Mouse (Mus musculus): Measurements from ENCODE around the gene Tmem107. TPM values are rescaled to one million over a fixed set of nuclear protein-coding genes. Genes with fewer than 3 reads are reported as not detected.

Tmem107 gene
- 60.8 and 64.3 TPM in 2 replicates for polyA plus RNA-seq (2015; fragmentation: Nextera tagmentation; extraction: Ambion mirVana)

DNA sequence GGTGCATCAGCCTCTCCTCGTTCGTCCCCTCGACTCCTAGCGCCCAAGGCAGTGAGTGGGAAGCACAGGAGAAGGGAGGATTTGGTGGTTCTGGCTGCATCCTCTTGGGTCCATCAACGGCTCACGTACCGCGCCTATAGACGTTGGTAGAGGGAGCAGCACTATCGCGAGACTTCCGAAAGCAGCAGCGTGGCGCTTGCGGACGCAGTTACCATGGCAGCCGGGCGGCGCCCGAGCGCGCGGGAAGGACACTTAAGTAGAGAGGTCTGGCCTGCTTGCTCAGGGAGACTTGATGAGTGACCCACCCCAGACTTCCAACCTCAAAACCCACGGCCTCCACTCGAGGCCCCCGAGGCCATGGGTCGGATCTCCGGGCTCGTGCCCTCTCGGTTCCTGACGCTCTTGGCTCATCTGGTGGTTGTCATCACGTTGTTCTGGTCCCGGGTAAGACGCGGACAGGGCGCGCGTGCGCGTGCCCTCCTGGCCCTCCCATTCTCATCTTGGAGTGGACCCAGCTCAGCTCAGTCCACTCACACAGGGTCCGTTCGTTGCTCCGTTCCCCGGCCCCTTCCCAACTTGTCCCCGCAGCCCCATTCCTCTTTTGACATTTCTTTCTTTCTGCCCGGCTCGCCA is at the start of gene Tmem107:
Tmem107 (plus strand) TSS at position 217 of the 633 bp plus-strand sequence.
- peak; percentile 88 for ATAC-seq (replicated peaks; ENCODE audit: low FRiP score)
- peaks cover 51% of the 10 kb centered on the region for H3K4me1 ChIP-seq
- peak within 1 kb of the TSS; percentile 60 for H3K4me3 ChIP-seq (replicated peaks)
- peak within 1 kb of the TSS; percentile 96 for H3K27ac ChIP-seq
- no peaks in the 10 kb centered on the region for H3K36me3 ChIP-seq
- no peaks in the 10 kb centered on the region for H3K27me3 ChIP-seq
- no peaks in the 10 kb centered on the region for H3K9me3 ChIP-seq (replicated peaks)
- H3K4me2 ChIP-seq = peak within 1 kb of the TSS; percentile 82
- under 1% methylated on average over 47 of the region's 47 CpGs for WGBS
- peak within 1 kb of the TSS; percentile 67 for H3K9ac ChIP-seq

GRCm38 (mm10) chr11:69026562-69026961 is 44.0 kb upstream of the Tmem107 start:
- H3K36me3 ChIP-seq = peaks cover 100% of the 10 kb centered on the region
- no peak overlapping the region for H3K4me3 ChIP-seq (replicated peaks)
- H3K27me3 ChIP-seq = no peaks in the 10 kb centered on the region
- 91% methylated on average over 3 of the region's 3 CpGs for WGBS
- H3K9ac ChIP-seq = no peak overlapping the region
- ATAC-seq (replicated peaks; ENCODE audit: low FRiP score) = no peak
- H3K4me2 ChIP-seq = no peak overlapping the region
- H3K27ac ChIP-seq = no peak overlapping the region
- no peaks in the 10 kb centered on the region for H3K4me1 ChIP-seq
- H3K9me3 ChIP-seq (replicated peaks) = no peaks in the 10 kb centered on the region

GRCm38 (mm10) chr11:69028805-69029204 is 41.8 kb upstream of the Tmem107 start:
- 71% methylated on average over 2 of the region's 2 CpGs for WGBS
- Histone ChIP-seq H3K4me2 (no peak overlapping the region), H3K36me3 (peaks cover 100% of the 10 kb centered on the region), H3K4me3 (replicated peaks) (no peak overlapping the region), H3K27me3 (no peaks in the 10 kb centered on the region), H3K9ac (no peak overlapping the region), H3K4me1 (no peaks in the 10 kb centered on the region), H3K9me3 (replicated peaks) (no peaks in the 10 kb centered on the region), H3K27ac (no peak overlapping the region)
- no peak for ATAC-seq (replicated peaks; ENCODE audit: low FRiP score)

- H3K27me3 ChIP-seq = no peaks in the 10 kb centered on the region
- no peak overlapping the region for H3K4me2 ChIP-seq
- H3K4me3 ChIP-seq (replicated peaks) = no peak overlapping the region
- H3K9ac ChIP-seq = no peak overlapping the region
- H3K27ac ChIP-seq = no peak overlapping the region
- peaks cover 76% of the 10 kb centered on the region for H3K36me3 ChIP-seq
- no peaks in the 10 kb centered on the region for H3K9me3 ChIP-seq (replicated peaks)
- WGBS = 76% methylated on average over 9 of the region's 9 CpGs
- ATAC-seq (replicated peaks; ENCODE audit: low FRiP score) = no peak
- H3K4me1 ChIP-seq = peaks cover 20% of the 10 kb centered on the region
These were observed 37.1 kb upstream of the Tmem107 start for GRCm38 (mm10) chr11:69033552-69033951.

DNA sequence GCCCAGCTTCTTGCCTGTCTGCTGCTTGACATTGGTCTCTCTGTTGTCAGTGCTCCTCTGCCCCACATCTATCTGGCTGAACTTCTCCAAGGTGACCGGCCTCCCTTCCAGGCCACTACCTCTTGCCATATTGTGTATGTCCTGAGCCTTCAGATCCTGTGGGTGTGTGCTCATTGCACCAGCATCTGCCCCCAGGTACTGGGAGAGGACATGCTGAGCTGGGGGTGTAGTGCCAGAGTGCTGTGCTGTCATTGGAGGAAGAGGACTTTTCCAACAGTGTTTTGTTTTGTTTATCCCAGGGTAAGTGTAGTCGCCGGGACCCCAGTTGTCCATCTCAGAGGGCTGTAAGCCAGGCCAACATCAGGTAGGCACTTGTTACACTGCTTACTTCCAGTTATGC is 36.0 kb upstream of the Tmem107 start:
- Histone ChIP-seq H3K4me3 (replicated peaks) (no peak overlapping the region), H3K36me3 (peaks cover 65% of the 10 kb centered on the region), H3K27ac (no peak overlapping the region), H3K4me2 (no peak overlapping the region), H3K27me3 (no peaks in the 10 kb centered on the region), H3K9ac (no peak overlapping the region), H3K9me3 (replicated peaks) (no peaks in the 10 kb centered on the region), H3K4me1 (peaks cover 30% of the 10 kb centered on the region)
- ATAC-seq (replicated peaks; ENCODE audit: low FRiP score) = no peak
- WGBS = 94% methylated on average over 3 of the region's 3 CpGs

DNA sequence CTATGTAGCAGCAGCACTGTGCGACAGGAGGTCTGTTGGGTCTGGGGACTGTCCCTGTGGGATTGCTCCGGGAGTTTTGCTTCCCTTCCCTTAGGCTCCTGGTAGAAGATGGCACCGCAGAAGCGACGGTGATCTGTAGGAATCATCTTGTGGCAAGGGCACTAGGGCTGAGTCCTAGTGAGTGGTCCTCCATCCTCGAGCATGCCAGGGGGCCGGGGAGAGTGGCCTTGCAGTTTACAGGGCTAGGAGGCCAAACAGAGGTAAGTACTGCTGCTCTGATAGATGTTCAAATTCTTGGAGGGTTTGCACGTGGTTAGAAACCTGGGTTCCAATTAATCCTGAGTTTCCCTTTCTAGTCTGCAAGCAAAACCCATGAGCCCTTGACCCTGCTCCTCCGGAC is 35.2 kb upstream of the Tmem107 start:
- H3K4me3 ChIP-seq (replicated peaks) = peak overlapping the region; percentile 82
- H3K36me3 ChIP-seq = peaks cover 57% of the 10 kb centered on the region
- peak overlapping the region; percentile 65 for H3K4me2 ChIP-seq
- H3K4me1 ChIP-seq = peaks cover 32% of the 10 kb centered on the region
- no peak for ATAC-seq (replicated peaks; ENCODE audit: low FRiP score)
- no peaks in the 10 kb centered on the region for H3K9me3 ChIP-seq (replicated peaks)
- H3K9ac ChIP-seq = no peak overlapping the region
- WGBS = 80% methylated on average over 9 of the region's 9 CpGs
- peak overlapping the region; percentile 90 for H3K27ac ChIP-seq
- no peaks in the 10 kb centered on the region for H3K27me3 ChIP-seq

DNA sequence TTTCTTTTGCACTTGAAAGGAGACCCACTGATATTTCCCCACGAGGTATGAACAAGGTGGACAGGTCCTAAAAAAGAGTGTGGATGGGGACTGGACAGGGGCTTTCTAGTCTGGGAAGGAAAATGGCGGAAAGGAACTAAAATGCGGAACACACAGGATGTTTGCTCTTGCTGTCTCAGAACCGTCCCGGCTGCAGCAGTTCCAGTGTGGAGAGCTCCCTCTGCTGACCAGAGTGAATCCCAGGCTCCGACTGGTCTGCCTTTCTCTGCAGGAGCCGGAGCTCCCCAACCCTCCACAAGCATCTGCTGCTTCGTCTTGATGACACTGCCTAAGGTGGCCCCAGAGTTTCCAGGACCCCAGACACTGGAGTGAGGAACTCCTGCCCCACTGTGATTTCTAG is 34.8 kb upstream of the Tmem107 start:
- WGBS = 7% methylated on average over 8 of the region's 8 CpGs
- ATAC-seq (replicated peaks; ENCODE audit: low FRiP score) = peak; percentile 24

GRCm38 (mm10) chr11:69036486-69037230 is 33.9 kb upstream of the Tmem107 start:
- peaks cover 32% of the 10 kb centered on the region for H3K4me1 ChIP-seq
- H3K4me3 ChIP-seq (replicated peaks) = peak overlapping the region; percentile 82
- ATAC-seq (replicated peaks; ENCODE audit: low FRiP score) = no peak
- no peaks in the 10 kb centered on the region for H3K9me3 ChIP-seq (replicated peaks)
- H3K27me3 ChIP-seq = no peaks in the 10 kb centered on the region
- peak overlapping the region; percentile 74 for H3K9ac ChIP-seq
- H3K4me2 ChIP-seq = peak overlapping the region; percentile 65
- peaks cover 44% of the 10 kb centered on the region for H3K36me3 ChIP-seq
- WGBS = 10% methylated on average over 20 of the region's 20 CpGs
- peak overlapping the region; percentile 90 for H3K27ac ChIP-seq

More for the DNA sequence above, 34.8 kb upstream of the Tmem107 start:
- peak overlapping the region; percentile 90 for H3K27ac ChIP-seq
- H3K4me2 ChIP-seq = peak overlapping the region; percentile 65
- H3K9me3 ChIP-seq (replicated peaks) = no peaks in the 10 kb centered on the region
- H3K9ac ChIP-seq = no peak overlapping the region
- peaks cover 32% of the 10 kb centered on the region for H3K4me1 ChIP-seq
- H3K4me3 ChIP-seq (replicated peaks) = peak overlapping the region; percentile 82
- H3K36me3 ChIP-seq = peaks cover 53% of the 10 kb centered on the region
- no peaks in the 10 kb centered on the region for H3K27me3 ChIP-seq

GRCm38 (mm10) chr11:69037231-69038061 is 33.2 kb upstream of the Tmem107 start:
- H3K9ac ChIP-seq = peak overlapping the region; percentile 74
- no peaks in the 10 kb centered on the region for H3K27me3 ChIP-seq
- WGBS = under 1% methylated on average over 34 of the region's 34 CpGs
- H3K4me1 ChIP-seq = peaks cover 32% of the 10 kb centered on the region
- no peaks in the 10 kb centered on the region for H3K9me3 ChIP-seq (replicated peaks)
- ATAC-seq (replicated peaks; ENCODE audit: low FRiP score) = peak; percentile 20
- peak overlapping the region; percentile 82 for H3K4me3 ChIP-seq (replicated peaks)
- H3K27ac ChIP-seq = peak overlapping the region; percentile 90
- peaks cover 37% of the 10 kb centered on the region for H3K36me3 ChIP-seq
- peak overlapping the region; percentile 65 for H3K4me2 ChIP-seq

GRCm38 (mm10) chr11:69038173-69038572 is 32.4 kb upstream of the Tmem107 start:
- Histone ChIP-seq H3K9ac (no peak overlapping the region), H3K4me3 (replicated peaks) (peak overlapping the region; percentile 82; the same call in 1 of the 2 replicates), H3K36me3 (peaks cover 29% of the 10 kb centered on the region), H3K27me3 (no peaks in the 10 kb centered on the region), H3K27ac (no peak overlapping the region), H3K4me1 (peaks cover 32% of the 10 kb centered on the region), H3K9me3 (replicated peaks) (no peaks in the 10 kb centered on the region), H3K4me2 (peak overlapping the region; percentile 65)
- no peak for ATAC-seq (replicated peaks; ENCODE audit: low FRiP score)
- 66% methylated on average over 5 of the region's 5 CpGs for WGBS

DNA sequence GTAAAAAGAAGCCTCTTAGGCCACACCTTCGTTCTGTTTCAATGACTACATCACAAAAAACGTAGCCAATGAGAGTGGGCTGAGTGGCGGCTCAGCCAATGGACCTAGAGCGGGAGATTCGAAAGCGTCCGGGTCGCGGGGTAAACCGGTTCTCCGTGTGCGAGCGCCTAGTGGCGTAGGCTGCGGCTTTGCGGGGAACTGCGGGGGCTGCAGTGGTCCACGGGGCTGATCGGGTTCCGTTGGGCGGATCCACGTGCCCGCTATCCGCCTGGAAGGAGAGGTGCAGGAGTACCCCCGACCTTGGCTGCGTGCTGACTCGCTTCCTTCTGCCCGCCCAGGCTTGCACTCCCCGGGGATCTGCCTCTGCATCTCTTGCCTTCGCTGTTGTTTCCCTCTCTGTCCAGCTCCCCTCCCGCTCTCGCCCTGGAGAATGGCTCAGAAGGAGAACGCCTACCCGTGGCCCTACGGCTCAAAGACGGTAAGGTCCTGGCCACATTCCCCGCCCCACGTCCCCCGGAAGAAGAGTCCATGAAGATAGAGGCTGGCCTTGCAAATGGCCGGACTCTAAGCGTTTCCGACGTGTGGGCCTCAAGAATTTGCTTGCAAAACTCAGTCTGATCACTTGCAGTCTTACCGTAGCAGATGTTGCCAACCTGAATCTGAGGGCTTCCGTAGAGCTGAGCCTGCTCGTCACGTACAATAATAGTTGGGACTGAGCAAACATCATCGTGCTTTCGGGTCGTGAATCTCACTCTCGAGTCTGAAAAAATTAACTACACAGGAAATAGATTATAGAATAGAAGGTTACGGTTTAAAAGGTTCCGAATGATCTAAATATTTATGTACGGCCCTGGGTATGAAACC is 24.8 kb upstream of the Tmem107 start, which contains the start of gene Aurkb:
Aurkb (plus strand) TSS at position 117 of the 864 bp plus-strand sequence.
- Histone ChIP-seq H3K4me3 (replicated peaks) (peak within 1 kb of the TSS; percentile 74), H3K4me1 (peaks cover 31% of the 10 kb centered on the region), H3K9ac (peak within 1 kb of the TSS; percentile 67), H3K4me2 (peak within 1 kb of the TSS; percentile 70), H3K36me3 (peaks cover 31% of the 10 kb centered on the region), H3K27me3 (no peaks in the 10 kb centered on the region), H3K9me3 (replicated peaks) (no peaks in the 10 kb centered on the region), H3K27ac (peak within 1 kb of the TSS; percentile 95)
- WGBS = under 1% methylated on average over 54 of the region's 54 CpGs
- peak; percentile 84 for ATAC-seq (replicated peaks; ENCODE audit: low FRiP score)
